ENCODE assay signal across 14 mouse cellular contexts in genomic region chr11:16976937-16977336, GRCm38 (mm10). TPM values are rescaled to one million over a fixed set of nuclear protein-coding genes. Genes with fewer than 3 reads are reported as not detected.
DNase-seq lines count a peak whose midpoint lies in the region; ATAC-seq and TF ChIP-seq lines count a peak whose summit lies in the region.
"Had no signal": no experiment of that assay in that cellular context is flagged by ENCODE, and none has a peak within 500 bp of the region (broad histone marks: within the 10 kb centered on the region; RNA-seq: fewer than 3 reads in every experiment).

No protein-coding gene starts in this region.

- H3K4me1 ChIP-seq in CH12.LX (ENCODE audit: control insufficient read depth in 1 of 2, insufficient read depth in 2 of 2) = peaks cover 23 to 60% of the 10 kb centered on the region in 2 experiments
- H3K4me1 ChIP-seq in lung, postnatal 0 days (ENCODE audit: insufficient read depth, low read depth, low read length) = no peaks in the 10 kb centered on the region
- H3K4me1 ChIP-seq in midbrain, postnatal 0 days (ENCODE audit: insufficient read depth, low read length) = no peaks in the 10 kb centered on the region
- H3K4me1 ChIP-seq: hindbrain, embryonic 15.5 days; limb, embryonic 15.5 days had no signal

- no peak overlapping the region for H3K4me3 ChIP-seq in CH12.LX (replicated peaks in 1 of 3; ENCODE audit: low read depth in 2 of 3, low read length in 2 of 3, poor library complexity in 1 of 3)
- no peak overlapping the region for H3K4me3 ChIP-seq in lung, postnatal 0 days (ENCODE audit: low read depth, low read length)
- H3K4me3 ChIP-seq in midbrain, postnatal 0 days (ENCODE audit: low read depth, low read length) = no peak overlapping the region
- H3K4me3 ChIP-seq: hindbrain, embryonic 15.5 days; limb, embryonic 15.5 days had no signal

- DNase-seq in CH12.LX (ENCODE audit: extremely low read depth) = no peak
- DNase-seq in MEL-GATA-1-ER (ENCODE audit: extremely low read depth, low read depth) = peak; percentile 98
- peak; percentile 12 for DNase-seq in lung, postnatal 0 days (ENCODE audit: low spot score)
- DNase-seq in frontal cortex, postnatal 36 days (ENCODE audit: low spot score in 2 of 2) = no peak
- DNase-seq in midbrain, postnatal 0 days (ENCODE audit: low spot score) = no peak
- no peak for DNase-seq in urinary bladder, postnatal 14 days (ENCODE audit: low spot score)
- DNase-seq in cerebellum, adult 8-10 months = no peak
- DNase-seq: adrenal gland, postnatal 25 days; cerebellum, adult 9-10 months; gastrocnemius, postnatal 10 days; thymus, postnatal 25 days had no signal

- TF ChIP-seq CTCF in CH12.LX (conservative IDR thresholded peaks at IDR 0.05 in 1 of 2, IDR thresholded peaks at IDR 0.05 in 1 of 2; ENCODE audit: low read depth in 2 of 2, low read length in 2 of 2) = no peak; a peak in 1 of 4 replicates
- no peak for TF ChIP-seq CTCF in lung, postnatal 0 days (IDR thresholded peaks at IDR 0.05)
- no peak for TF ChIP-seq CTCF in midbrain, postnatal 0 days (IDR thresholded peaks at IDR 0.05)

- H3K27ac ChIP-seq in CH12.LX (ENCODE audit: insufficient read depth, low read depth) = no peak overlapping the region
- H3K27ac ChIP-seq in lung, postnatal 0 days (ENCODE audit: low read length) = no peak overlapping the region
- no peak overlapping the region for H3K27ac ChIP-seq in midbrain, postnatal 0 days (ENCODE audit: low read depth, low read length)
- H3K27ac ChIP-seq: hindbrain, embryonic 15.5 days; limb, embryonic 15.5 days had no signal

- ATAC-seq in hematopoietic stem cell, adult 5-6 weeks (replicated peaks in 1 of 2; ENCODE audit: insufficient read depth in 1 of 2, low FRiP score in 2 of 2, low TSS enrichment in 1 of 2, low read depth in 1 of 2, poor library complexity in 2 of 2, severe bottlenecking in 2 of 2) = peak; percentile 80 to 86
- peak; percentile 55 for ATAC-seq in lung, postnatal 0 days
- no peak for ATAC-seq in midbrain, postnatal 0 days (ENCODE audit: low FRiP score)

- dilution Hi-C loops in CH12.LX (cut with MboI; ENCODE audit: extremely low pct_ligation_motif_present, extremely low pct_unique_long_range_greater_than_20kb, low sequenced_read_pairs) = no loop called here

- H3K27me3 ChIP-seq in CH12.LX (replicated peaks) = no peaks in the 10 kb centered on the region
- no peaks in the 10 kb centered on the region for H3K27me3 ChIP-seq in lung, postnatal 0 days (replicated peaks; ENCODE audit: insufficient read depth, low read length)
- H3K27me3 ChIP-seq in midbrain, postnatal 0 days (ENCODE audit: insufficient read depth, low read length) = no peaks in the 10 kb centered on the region
- H3K27me3 ChIP-seq: hindbrain, embryonic 15.5 days; limb, embryonic 15.5 days had no signal

- WGBS in lung, postnatal 0 days = 42% methylated on average over 4 of the region's 4 CpGs
- 90% methylated on average over 4 of the region's 4 CpGs for WGBS in midbrain, postnatal 0 days

- TF ChIP-seq EP300 in CH12.LX (IDR thresholded peaks at IDR 0.05; ENCODE audit: low read length) = no peak
- no peak for TF ChIP-seq EP300 in lung, postnatal 0 days (IDR thresholded peaks at IDR 0.05)

- no peak; the same call in none of the 2 replicates for TF ChIP-seq RAD21 in CH12.LX (IDR thresholded peaks at IDR 0.05; ENCODE audit: low read depth, low read length)

- no peaks in the 10 kb centered on the region for H3K9me3 ChIP-seq in CH12.LX (replicated peaks; ENCODE audit: low read length)
- no peaks in the 10 kb centered on the region for H3K9me3 ChIP-seq in lung, postnatal 0 days (ENCODE audit: low read length)
- no peaks in the 10 kb centered on the region for H3K9me3 ChIP-seq in midbrain, postnatal 0 days (ENCODE audit: low read length)
- H3K9me3 ChIP-seq: hindbrain, embryonic 15.5 days; limb, embryonic 15.5 days had no signal

- in situ Hi-C loops in CH12.LX (cut with MboI; ENCODE audit: low pct_ligation_motif_present, low pct_unique_long_range_greater_than_20kb, low sequenced_read_pairs) = no loop called here

- H3K9ac ChIP-seq in CH12.LX (ENCODE audit: insufficient read depth, low read depth) = peak overlapping the region; percentile 23; the same call in 1 of the 2 replicates
- H3K9ac ChIP-seq in lung, postnatal 0 days (replicated peaks; ENCODE audit: low read depth) = no peak overlapping the region
- no peak overlapping the region for H3K9ac ChIP-seq in midbrain, postnatal 0 days (replicated peaks; ENCODE audit: low read length, poor library complexity, severe bottlenecking)
- H3K9ac ChIP-seq: hindbrain, embryonic 15.5 days; limb, embryonic 15.5 days had no signal

- peaks cover 16% of the 10 kb centered on the region for H3K79me2 ChIP-seq in CH12.LX (replicated peaks; ENCODE audit: control insufficient read depth, extremely low read depth, insufficient read depth, poor library complexity, severe bottlenecking)

- TF ChIP-seq POLR2A in CH12.LX (IDR thresholded peaks at IDR 0.05; ENCODE audit: low read depth, low read length) = no peak

- H3K4me2 ChIP-seq in CH12.LX (ENCODE audit: insufficient read depth, low read depth, poor library complexity, severe bottlenecking) = peak overlapping the region; percentile 39; the same call in 1 of the 2 replicates
- no peak overlapping the region for H3K4me2 ChIP-seq in lung, postnatal 0 days (replicated peaks; ENCODE audit: low read depth, low read length)
- H3K4me2 ChIP-seq in midbrain, postnatal 0 days (ENCODE audit: low read depth, low read length, poor library complexity, severe bottlenecking) = no peak overlapping the region
- H3K4me2 ChIP-seq: hindbrain, embryonic 15.5 days; limb, embryonic 15.5 days had no signal

- peaks cover 77 to 98% of the 10 kb centered on the region in 2 experiments for H3K36me3 ChIP-seq in CH12.LX (replicated peaks in 1 of 2; ENCODE audit: control insufficient read depth in 1 of 2, insufficient read depth in 1 of 2, low read length in 1 of 2)
- no peaks in the 10 kb centered on the region for H3K36me3 ChIP-seq in lung, postnatal 0 days (ENCODE audit: insufficient read depth, low read length)
- peaks cover 6% of the 10 kb centered on the region; the same call in 1 of the 2 replicates for H3K36me3 ChIP-seq in midbrain, postnatal 0 days (ENCODE audit: insufficient read depth, low read length)
- H3K36me3 ChIP-seq: limb, embryonic 15.5 days had no signal

TF ChIP-seq in CH12.LX, 34 proteins besides CTCF, POLR2A, EP300 and RAD21:
- TF ChIP-seq MXI1 (IDR thresholded peaks at IDR 0.05; ENCODE audit: low read depth, low read length) (no peak), ZC3H11A (IDR thresholded peaks at IDR 0.05; ENCODE audit: low read depth, low read length) (no peak), SMC3 (IDR thresholded peaks at IDR 0.05; ENCODE audit: low read depth, low read length) (no peak), MAX (IDR thresholded peaks at IDR 0.05; ENCODE audit: low read length) (no peak), ETS1 (conservative IDR thresholded peaks at IDR 0.05; ENCODE audit: low read depth, low read length) (peak; percentile 47; the same call in 1 of the 2 replicates), MEF2A (IDR thresholded peaks at IDR 0.05; ENCODE audit: borderline replicate concordance, low read depth, low read length) (peak; percentile 48; the same call in 1 of the 2 replicates)

RNA-seq across cellular contexts. Expression of gene Fbxo48, which starts 25.8 kb away (rescaled TPM):
- total RNA-seq in CH12.LX (2012; rRNA removed) = 5.8 and 7.0 TPM in 2 replicates
- 6.5 and 9.0 TPM in 2 replicates for total RNA-seq in CH12.LX (2014; rRNA removed)
- polyA plus RNA-seq in CH12.LX (2012; ENCODE audit: insufficient read length, low read depth) = 10.3 and 11.1 TPM in 2 replicates
- 6.0 and 11.5 TPM in 2 replicates for total RNA-seq in hematopoietic stem cell, adult 5-6 weeks (2017)
- 0.11 and 0.20 TPM in 2 replicates for polyA plus RNA-seq in lung, postnatal 0 days (2015; fragmentation: Nextera tagmentation; extraction: Ambion mirVana)
- total RNA-seq in midbrain, postnatal 0 days (2014; rRNA removed) = 0.33 and 0.99 TPM in 2 replicates
- polyA plus RNA-seq in midbrain, postnatal 0 days (2015; fragmentation: Nextera tagmentation; extraction: Ambion mirVana) = 0.12 and 0.19 TPM in 2 replicates

Comparison
In these comparisons a context has a peak if more than half of its experiments do, and no peak if none do; other contexts are left out.
1. DNase-seq: peak in MEL-GATA-1-ER (single experiment) and lung, postnatal 0 days (single experiment); none in CH12.LX (single experiment), frontal cortex, postnatal 36 days (0 of 2), midbrain, postnatal 0 days (single experiment), urinary bladder, postnatal 14 days (single experiment) and cerebellum, adult 8-10 months (single experiment).